Mouse (Mus musculus) CH12.LX (cell line): ENCODE results near the gene Crip2.

ENCODE experiments used
- CTCF ChIP-seq, 2 experiments: IDR thresholded peaks in 1 of 2; conservative IDR thresholded peaks in 1 of 2; 2 replicates each; pipeline ENCODE4 v1.5.1; 2011 to 2012; ENCODE audit warnings: low read depth in 2 of 2, low read length in 2 of 2, improper control_type of control experiment in 1 of 2, inconsistent platforms in 1 of 2, mild to moderate bottlenecking in 1 of 2, moderate library complexity in 1 of 2
- ELF1 ChIP-seq: IDR thresholded peaks from 2 replicates; pipeline ENCODE4 v1.6.1; 2014; ENCODE audit warnings: low read depth, mild to moderate bottlenecking, inconsistent platforms, low read length, improper control_type of control experiment
- HCFC1 ChIP-seq: IDR thresholded peaks from 2 replicates; pipeline ENCODE4 v1.6.1; 2012; ENCODE audit warnings: low read depth, mild to moderate bottlenecking, inconsistent platforms, low read length, improper control_type of control experiment
- MAFK ChIP-seq: IDR thresholded peaks from 2 replicates; pipeline ENCODE4 v1.6.1; 2011; ENCODE audit warnings: low read length, improper control_type of control experiment; ENCODE audit not compliant: insufficient replicate concordance
- NRF1 ChIP-seq: IDR thresholded peaks from 2 replicates; pipeline ENCODE4 v1.6.1; 2014; ENCODE audit warnings: low read depth, mild to moderate bottlenecking, inconsistent platforms, low read length, improper control_type of control experiment, moderate library complexity
- POLR2A ChIP-seq: IDR thresholded peaks from 2 replicates; pipeline ENCODE4 v1.6.1; 2011; ENCODE audit warnings: low read depth, mild to moderate bottlenecking, improper control_type of control experiment, low read length
- POLR2AphosphoS2 ChIP-seq: IDR thresholded peaks from 2 replicates; pipeline ENCODE4 v1.6.1; 2011; ENCODE audit warnings: low read depth, low read length, improper control_type of control experiment
- SIN3A ChIP-seq: IDR thresholded peaks from 2 replicates; pipeline ENCODE4 v1.6.1; 2012; ENCODE audit warnings: low read length, improper control_type of control experiment, inconsistent platforms
- USF1 ChIP-seq: IDR thresholded peaks from 2 replicates; pipeline ENCODE4 v1.6.1; 2014; ENCODE audit warnings: low read depth, mild to moderate bottlenecking, inconsistent platforms, low read length, improper control_type of control experiment

GRCm38 (mm10) chr12:113156540-113156929 lies 16.5 kb downstream of the Crip2 start:
- TF ChIP-seq MAFK, result no peak
- no peak for TF ChIP-seq NRF1
- TF ChIP-seq USF1, result no peak
- TF ChIP-seq CTCF (conservative IDR thresholded peaks at IDR 0.05 in 1 of 2, IDR thresholded peaks at IDR 0.05 in 1 of 2; ENCODE audit: low read depth in 2 of 2, low read length in 2 of 2), result no peak
- no peak for TF ChIP-seq SIN3A
- TF ChIP-seq POLR2AphosphoS2, result no peak
- no peak for TF ChIP-seq HCFC1
- no peak for TF ChIP-seq ELF1
- TF ChIP-seq POLR2A, result peak; percentile 10; the same call in 1 of the 2 replicates
